Mouse (Mus musculus): ENCODE results near the gene Syt15.
"Not testable (repeated sequence)": the region's sequence is repeated elsewhere in the genome, so short reads cannot be mapped to it uniquely, and the experiment has no call there.

Gene Syt15

GRCm38 (mm10) chr14:34227981-34228380, 8.6 kb downstream of the Syt15 start:
- DNase-seq (ENCODE audit: extremely low spot score, low spot score) = no peak

GRCm38 (mm10) chr14:34228830-34229506, 9.6 kb downstream of the Syt15 start:
- DNase-seq (ENCODE audit: extremely low spot score, low spot score) = no peak

DNA sequence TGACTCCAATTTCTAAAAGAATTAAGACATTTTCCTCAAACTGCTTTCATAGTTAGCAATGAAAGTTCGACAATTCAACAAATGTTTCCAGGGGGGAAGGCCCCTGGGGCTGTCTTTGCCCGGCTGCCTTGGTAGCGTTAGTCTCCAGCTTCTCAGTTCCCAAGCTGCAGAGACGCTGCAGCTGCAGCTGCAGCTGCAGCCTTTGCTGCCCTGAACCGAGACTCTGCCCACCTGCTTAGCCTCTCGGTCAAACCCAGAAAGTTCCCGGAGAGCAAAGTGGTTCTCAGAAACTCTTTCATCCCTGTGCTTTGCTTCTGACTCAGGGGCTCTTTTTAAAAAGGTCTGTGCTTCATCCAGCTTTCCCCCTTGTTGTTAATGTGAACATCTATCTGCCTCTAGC, 12.9 kb downstream of the Syt15 start:
- no peak for DNase-seq (ENCODE audit: extremely low spot score, low spot score)

- DNase-seq (ENCODE audit: extremely low spot score, low spot score) = no peak
Observed at GRCm38 (mm10) chr14:34232866-34233680, 13.7 kb downstream of the Syt15 start.

DNA sequence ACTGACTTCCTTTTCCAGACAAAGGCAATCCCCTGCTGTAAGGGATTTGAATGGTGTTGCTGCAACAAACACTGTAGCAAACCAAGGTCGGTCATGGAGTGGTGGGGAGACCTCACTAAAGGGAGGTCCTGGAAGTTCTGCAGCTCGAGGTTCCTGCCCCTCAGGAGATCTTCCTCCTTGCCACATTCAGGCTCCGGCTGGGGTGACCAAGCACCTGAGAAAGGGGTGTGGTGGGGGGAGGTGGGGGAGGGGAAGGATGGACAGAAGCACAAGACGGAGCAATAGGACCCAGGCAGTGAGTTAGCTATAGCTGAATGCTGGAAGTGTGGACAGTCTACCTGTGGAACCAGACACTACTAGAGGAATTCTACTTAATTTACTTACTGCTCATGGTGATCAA, 14.5 kb downstream of the Syt15 start:
- no peak for DNase-seq (ENCODE audit: extremely low spot score, low spot score)

DNA sequence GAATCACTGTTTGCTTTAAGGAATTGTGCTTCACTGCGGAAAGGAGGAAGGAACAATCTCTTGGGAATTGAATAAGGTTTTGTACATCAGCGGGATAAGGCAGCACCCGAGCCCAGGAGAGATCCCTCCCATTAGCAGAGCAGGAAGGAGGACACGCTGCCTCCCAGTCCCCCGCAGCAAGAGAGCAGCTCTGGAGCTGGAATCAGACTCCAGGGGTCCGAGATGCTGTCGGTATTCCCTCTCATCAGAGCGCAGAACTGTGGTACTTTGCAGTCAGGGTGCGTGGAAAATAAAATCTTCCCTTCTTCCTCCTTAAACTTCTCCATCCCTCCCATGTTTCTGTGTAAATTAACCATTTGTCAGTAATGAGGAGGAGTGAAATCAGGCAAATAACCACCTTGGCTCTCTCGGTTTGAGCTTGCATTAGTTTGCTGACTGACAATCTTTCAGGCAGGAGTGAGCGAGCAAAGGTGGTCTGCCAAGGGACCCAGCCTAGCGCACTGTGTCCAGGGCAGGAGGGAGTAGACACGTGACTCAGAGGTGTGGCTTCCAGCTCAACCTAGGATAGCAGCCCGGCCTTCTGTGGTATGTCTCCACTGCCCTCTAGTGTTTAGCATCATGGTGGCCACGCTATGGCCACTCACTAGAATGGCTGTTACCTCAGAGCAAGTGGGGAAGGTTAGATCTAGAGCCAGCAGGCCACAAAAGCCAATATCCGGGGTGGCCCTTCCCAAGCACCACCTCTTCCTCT, 15.4 kb downstream of the Syt15 start:
- DNase-seq (ENCODE audit: extremely low spot score, low spot score) = peak; percentile 69

DNA sequence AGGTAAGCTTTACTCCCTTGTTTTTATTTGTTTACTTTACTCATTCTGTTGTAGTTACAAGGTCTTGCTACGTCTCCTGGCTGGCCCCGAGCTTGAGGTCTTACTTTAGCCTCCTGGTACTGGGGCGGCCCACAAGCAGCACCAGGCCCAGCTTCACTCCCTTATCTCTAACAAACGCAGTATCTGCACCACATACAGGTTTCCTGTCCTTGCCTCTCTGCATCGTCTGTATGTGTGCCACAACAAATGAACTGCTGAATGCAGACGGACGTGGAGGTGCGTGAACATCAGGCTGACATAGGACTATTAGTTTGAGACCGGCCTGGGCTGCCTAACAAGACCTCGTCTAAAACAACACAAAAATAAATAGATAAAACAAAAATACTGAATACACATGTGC, 20.9 kb downstream of the Syt15 start:
- no peak for DNase-seq (ENCODE audit: extremely low spot score, low spot score)

GRCm38 (mm10) chr14:34240676-34241075, 21.3 kb downstream of the Syt15 start:
- no peak for DNase-seq (ENCODE audit: extremely low spot score, low spot score)

GRCm38 (mm10) chr14:34252470-34253145, 33.2 kb downstream of the Syt15 start:
- DNase-seq (ENCODE audit: extremely low spot score, low spot score) = no peak

DNA sequence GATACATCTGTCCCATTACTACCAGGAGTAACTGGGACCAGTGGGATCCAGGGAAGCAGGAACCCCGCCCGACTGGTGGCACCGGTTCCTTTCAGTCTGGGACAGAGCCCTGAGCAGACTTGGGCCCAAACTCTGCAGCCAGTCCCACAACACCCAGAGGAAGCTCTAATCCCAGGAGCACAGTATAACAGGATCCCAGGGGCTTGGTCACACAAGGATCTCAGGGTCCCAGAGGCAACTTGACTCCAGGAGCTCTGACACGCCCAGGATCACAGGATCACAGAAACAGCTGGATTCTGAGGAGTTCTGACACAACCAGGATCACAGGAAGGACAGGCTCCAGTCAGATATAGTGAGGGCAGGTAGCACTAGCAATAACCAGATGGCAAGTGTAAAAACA, 33.9 kb downstream of the Syt15 start:
- DNase-seq (ENCODE audit: extremely low spot score, low spot score) = no peak

GRCm38 (mm10) chr14:34258525-34258924, 39.1 kb downstream of the Syt15 start:
- not testable (repeated sequence) for DNase-seq (ENCODE audit: extremely low spot score, low spot score)

- DNase-seq (ENCODE audit: extremely low spot score, low spot score) = no peak
Observed at GRCm38 (mm10) chr14:34268046-34268445, 48.7 kb downstream of the Syt15 start.

DNA sequence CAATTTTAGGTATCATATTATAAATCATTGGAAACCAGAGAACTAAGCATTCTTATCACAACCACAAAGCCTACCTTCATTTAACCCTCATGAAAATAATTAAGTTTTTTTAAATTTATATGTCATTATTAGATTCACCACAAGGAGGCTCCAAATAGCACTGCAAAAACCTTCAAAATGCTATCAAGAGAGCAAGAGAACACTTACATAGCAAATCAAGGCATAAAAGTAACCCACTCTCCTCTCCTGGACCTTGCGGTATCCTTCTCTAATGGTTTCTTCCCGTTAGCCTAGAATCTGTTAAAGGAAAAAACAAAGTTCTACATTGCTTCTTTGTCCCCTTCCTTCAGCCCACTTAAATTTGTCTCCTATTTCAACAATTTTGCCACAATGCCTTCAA, 53.9 kb downstream of the Syt15 start:
- DNase-seq (ENCODE audit: extremely low spot score, low spot score) = no peak

- DNase-seq (ENCODE audit: extremely low spot score, low spot score) = no peak
Observed at GRCm38 (mm10) chr14:34274141-34274540, 54.7 kb downstream of the Syt15 start.

DNA sequence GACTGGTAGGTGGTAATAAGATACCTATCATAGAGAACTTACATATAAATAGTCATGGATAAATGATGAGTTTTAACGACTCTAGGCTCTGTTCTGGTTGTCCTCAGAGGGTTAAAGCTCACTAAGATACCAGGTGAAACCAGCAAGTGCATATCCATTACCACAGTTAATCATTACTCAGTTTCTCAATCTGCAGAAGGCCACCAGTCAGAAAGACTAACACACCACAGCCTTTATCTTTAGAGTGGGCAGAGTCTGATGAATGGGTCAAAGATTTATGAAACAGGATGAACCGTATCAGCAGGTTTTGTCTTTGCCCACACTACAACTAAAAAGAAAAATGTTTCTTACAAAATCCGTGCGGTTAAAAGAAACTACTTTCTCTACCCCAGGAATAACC, 55.8 kb downstream of the Syt15 start:
- DNase-seq (ENCODE audit: extremely low spot score, low spot score) = no peak

DNA sequence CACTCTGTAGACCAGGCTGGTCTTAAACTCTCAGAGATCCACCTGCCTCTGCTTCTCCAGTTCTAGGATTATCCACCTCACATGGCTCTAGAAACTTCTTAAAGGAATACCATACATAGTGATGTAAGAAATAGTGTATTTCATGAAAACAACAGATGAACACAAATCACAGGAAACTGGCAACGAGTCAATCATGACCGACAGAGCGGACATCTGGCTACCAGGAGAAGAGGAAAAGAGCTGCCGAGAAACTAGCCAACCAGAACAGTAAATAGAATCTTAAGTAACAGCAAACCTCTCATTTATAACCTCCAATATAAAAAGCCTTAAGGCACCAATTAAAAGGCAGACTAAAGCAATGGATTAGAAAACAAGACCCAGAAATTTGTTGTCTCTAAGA, 60.3 kb downstream of the Syt15 start:
- no peak for DNase-seq (ENCODE audit: extremely low spot score, low spot score)
